Mouse (Mus musculus): ENCODE measurements around the gene Osbpl8.

DNA sequence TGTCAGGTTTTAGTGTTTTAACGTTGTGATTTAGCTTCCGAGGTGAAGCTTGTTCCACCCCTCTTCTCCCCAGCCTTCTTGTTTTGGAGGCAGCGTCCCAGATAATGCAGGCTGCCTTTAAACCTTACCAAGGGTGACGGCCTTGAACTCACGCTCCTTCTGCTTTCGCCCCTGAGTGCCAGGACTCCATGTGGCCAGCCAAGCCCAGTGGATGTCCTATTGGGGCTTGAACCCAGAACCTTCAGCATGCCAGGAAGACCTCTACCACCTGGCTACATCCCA lies 70.7 kb downstream of the Osbpl8 start:
- no peak for TF ChIP-seq CTCF (conservative IDR thresholded peaks at IDR 0.05; ENCODE audit: insufficient read depth, insufficient read length, low read depth, low read length)
- TF ChIP-seq POLR2A (IDR thresholded peaks at IDR 0.05; ENCODE audit: low read depth, low read length) = no peak
